Mouse (Mus musculus) stomach, postnatal 0 days (tissue): ENCODE data around the gene Bysl. TPM values are rescaled to one million over a fixed set of nuclear protein-coding genes. Genes with fewer than 3 reads are reported as not detected.
"Not testable (repeated sequence)": the region's sequence is repeated elsewhere in the genome, so short reads cannot be mapped to it uniquely, and the experiment has no call there.

Experiments used
- ATAC-seq: fragments of 200-750 bp; cut with Nextera tagmentation; 2 replicates; pipeline ENCODE4 v1.8.0; 2017; ENCODE audit not compliant: low FRiP score, low TSS enrichment
- DNase-seq: peaks from one replicate; pipeline ENCODE4 v3.0.0-alpha.2; 2016; ENCODE audit warnings: low spot score
- H3K27ac ChIP-seq: fragments of 300-500 bp; sonication (generic); replicated peaks from 2 replicates; pipeline ENCODE4 v1.5.1; 2014; ENCODE audit warnings: mild to moderate bottlenecking, control low read depth
- H3K27me3 ChIP-seq: fragments of 300-500 bp; sonication (generic); 2 replicates; pipeline ENCODE4 v1.6.1; 2014; ENCODE audit warnings: low read length; ENCODE audit not compliant: control insufficient read depth, insufficient read depth
- H3K36me3 ChIP-seq: fragments of 300-500 bp; sonication (generic); 2 replicates; pipeline ENCODE4 v1.6.1; 2014; ENCODE audit warnings: low read length, mixed read lengths; ENCODE audit not compliant: control insufficient read depth, insufficient read depth
- H3K4me1 ChIP-seq: fragments of 300-500 bp; sonication (generic); replicated peaks from 2 replicates; pipeline ENCODE4 v1.6.1; 2014; ENCODE audit warnings: antibody characterized with exemption; ENCODE audit not compliant: control insufficient read depth, insufficient read depth
- H3K4me2 ChIP-seq: fragments of 300-500 bp; sonication (generic); replicated peaks from 2 replicates; pipeline ENCODE4 v1.6.1; 2014; ENCODE audit warnings: low read depth, mild to moderate bottlenecking, control low read depth, moderate library complexity
- H3K4me3 ChIP-seq: fragments of 300-500 bp; sonication (generic); 2 replicates; pipeline ENCODE4 v1.5.1; 2014; ENCODE audit warnings: low read depth, low read length, control low read depth
- H3K9ac ChIP-seq: fragments of 300-500 bp; sonication (generic); 2 replicates; pipeline ENCODE4 v1.6.1; 2014; ENCODE audit warnings: mild to moderate bottlenecking, low read length, control low read depth, mixed read lengths
- H3K9me3 ChIP-seq: fragments of 300-500 bp; sonication (generic); 2 replicates; pipeline ENCODE4 v1.6.1; 2016; ENCODE audit warnings: low read length; ENCODE audit not compliant: control insufficient read depth
- CTCF ChIP-seq: IDR thresholded peaks from 2 replicates; pipeline ENCODE4 v1.5.1; 2016; ENCODE audit warnings: antibody characterized with exemption, low read depth, mild to moderate bottlenecking, moderate library complexity
- EP300 ChIP-seq: optimal IDR thresholded peaks from 2 replicates; pipeline ENCODE3; 2016; ENCODE audit warnings: antibody characterized with exemption
- WGBS: fragments of 180-500 bp; shearing (Covaris S2); extraction: QIAGEN DNeasy Blood & Tissue Kit; methylation state at CpG from one replicate; pipeline ENCODE4 v1.1.7; 2014; 5-methylcytosine and 5-hydroxymethylcytosine counted together
- polyA plus RNA-seq: library from polyadenylated mRNA; unstranded; fragments of >200 nt; fragmentation: Nextera tagmentation; extraction: Ambion mirVana; gene quantifications from 2 replicates; pipeline ENCODE4 v1.2.1, GENCODE M21; 2015

Gene Bysl
- polyA plus RNA-seq = 13.4 and 13.6 TPM in 2 replicates

DNA sequence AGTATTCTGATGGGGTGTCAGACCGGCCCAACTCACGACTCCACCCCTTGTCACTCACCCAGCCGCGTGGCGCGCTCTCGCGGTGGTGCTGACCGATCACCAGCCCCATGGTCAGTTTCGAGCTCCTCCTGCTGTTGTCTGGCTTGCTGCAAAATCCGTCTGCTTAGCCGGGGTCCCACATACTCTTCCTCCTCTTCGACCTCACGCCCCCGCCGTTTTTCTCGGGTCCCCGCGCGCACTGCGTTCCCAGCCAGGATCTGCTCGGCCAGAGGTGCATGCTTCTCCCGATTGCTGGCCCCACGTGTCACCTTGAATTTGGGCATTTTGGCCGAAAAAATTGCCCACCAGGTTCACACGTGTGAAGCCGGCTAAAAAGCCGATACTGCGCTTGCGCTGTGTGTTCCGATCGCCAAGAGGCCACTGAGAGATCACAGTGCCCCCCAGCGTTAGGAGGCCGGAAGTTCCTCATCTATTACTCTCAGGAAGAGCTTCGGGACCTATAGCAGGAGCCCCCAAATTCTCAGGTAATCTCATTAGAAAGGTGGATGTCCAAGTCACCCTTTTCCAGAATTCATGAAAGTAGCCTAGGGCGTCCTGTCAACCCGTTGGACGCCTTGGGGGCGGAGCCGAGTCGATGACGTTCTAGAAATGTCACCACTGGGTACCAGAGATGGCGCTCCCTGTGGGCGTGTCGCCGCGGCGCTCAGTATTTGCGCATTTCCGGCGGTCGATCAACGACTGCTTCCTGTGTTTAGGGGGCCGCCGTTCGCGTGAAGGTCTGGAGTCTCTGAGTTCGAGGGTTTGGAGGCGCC, at the start of gene Bysl, which contains the start of the genes Med20 and Gm20517:
Gene Bysl (minus strand): TSS at position 644 of the 812 bp plus-strand sequence.
Gene Med20 (plus strand): TSS at position 734 of the 812 bp plus-strand sequence.
Gene Gm20517 (plus strand): TSS at position 741 of the 812 bp plus-strand sequence.
- Histone ChIP-seq H3K4me2 (peak within 1 kb of the TSS; percentile 91), H3K27me3 (no peaks in the 10 kb centered on the region), H3K27ac (peak within 1 kb of the TSS; percentile 79), H3K4me1 (0 out of 2 replicates have a peak, but pooled peaks cover 4% of the 10 kb centered on the region), H3K9ac (peak within 1 kb of the TSS; percentile 70), H3K36me3 (peaks cover 5% of the 10 kb centered on the region), H3K9me3 (no peaks in the 10 kb centered on the region), H3K4me3 (peak within 1 kb of the TSS; percentile 58)
- DNase-seq (peak; percentile 98), ATAC-seq (peak; percentile 95)
- under 1% methylated on average over 59 of the region's 59 CpGs for WGBS
- peak; percentile 85 for TF ChIP-seq EP300
- peak; percentile 90 for TF ChIP-seq CTCF

GRCm38 (mm10) chr17:47658741-47659243, 47.5 kb upstream of the Bysl start:
- Histone ChIP-seq H3K27ac (no peak overlapping the region), H3K27me3 (no peaks in the 10 kb centered on the region), H3K9me3 (no peaks in the 10 kb centered on the region), H3K4me1 (no peaks in the 10 kb centered on the region), H3K9ac (no peak overlapping the region), H3K36me3 (no peaks in the 10 kb centered on the region), H3K4me3 (no peak overlapping the region), H3K4me2 (no peak overlapping the region)
- DNase-seq (no peak), ATAC-seq (peak; percentile 51)
- WGBS = 65% methylated on average over 3 of the region's 3 CpGs
- TF ChIP-seq CTCF (no peak), EP300 (no peak)

DNA sequence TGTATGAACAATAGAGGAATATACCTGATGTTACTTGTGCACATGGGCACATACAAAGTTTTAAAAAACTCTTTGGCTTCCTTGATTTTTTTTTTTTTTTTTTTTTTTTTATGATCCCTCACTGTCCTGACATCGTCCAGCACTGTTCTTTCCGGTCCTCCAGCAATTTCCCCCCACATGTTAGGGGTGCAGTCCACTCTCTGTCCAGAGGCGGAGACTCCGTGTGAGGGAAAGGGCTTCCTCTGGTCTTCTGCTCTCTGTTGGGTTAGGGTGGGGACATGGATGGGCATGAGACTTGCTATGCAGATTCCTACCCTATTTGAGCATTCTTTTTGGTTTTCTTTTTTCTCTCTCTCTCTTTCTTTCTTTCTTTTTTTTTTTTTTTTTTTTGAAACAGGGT, 46.6 kb upstream of the Bysl start:
- Histone ChIP-seq H3K9me3 (no peaks in the 10 kb centered on the region), H3K4me1 (no peaks in the 10 kb centered on the region), H3K4me3 (no peak overlapping the region), H3K4me2 (no peak overlapping the region), H3K36me3 (no peaks in the 10 kb centered on the region), H3K27ac (no peak overlapping the region), H3K27me3 (no peaks in the 10 kb centered on the region), H3K9ac (no peak overlapping the region)
- ATAC-seq = no peak
- DNase-seq = no peak
- WGBS = 75% methylated on average over 4 of the region's 4 CpGs
- TF ChIP-seq EP300 (no peak), CTCF (no peak)

DNA sequence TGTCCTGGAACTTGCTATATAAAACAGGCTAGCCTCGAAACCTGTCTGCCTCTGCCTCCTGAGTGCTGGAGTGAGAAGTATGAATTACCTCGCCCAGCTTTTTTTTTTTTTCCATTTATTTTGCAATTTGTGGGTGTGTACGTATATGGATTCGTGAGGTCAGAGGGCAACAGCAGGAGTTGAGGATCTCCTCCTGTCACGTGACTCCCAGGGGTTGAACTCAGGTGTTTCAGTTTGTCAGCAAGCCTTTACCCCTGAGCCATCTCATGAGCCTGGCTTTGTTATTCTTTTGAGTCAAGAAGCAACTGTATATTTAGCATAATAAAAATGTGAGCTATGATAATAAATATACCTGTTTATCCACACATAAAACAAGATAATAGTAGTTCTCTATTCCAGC, 44.4 kb upstream of the Bysl start:
- no peak for DNase-seq
- no peak for ATAC-seq
- Histone ChIP-seq H3K4me3 (no peak overlapping the region), H3K27me3 (no peaks in the 10 kb centered on the region), H3K4me2 (no peak overlapping the region), H3K36me3 (no peaks in the 10 kb centered on the region), H3K9ac (no peak overlapping the region), H3K27ac (no peak overlapping the region), H3K4me1 (no peaks in the 10 kb centered on the region), H3K9me3 (no peaks in the 10 kb centered on the region)
- TF ChIP-seq EP300 (no peak), CTCF (no peak)
- WGBS = 73% methylated on average over 5 of the region's 5 CpGs

DNA sequence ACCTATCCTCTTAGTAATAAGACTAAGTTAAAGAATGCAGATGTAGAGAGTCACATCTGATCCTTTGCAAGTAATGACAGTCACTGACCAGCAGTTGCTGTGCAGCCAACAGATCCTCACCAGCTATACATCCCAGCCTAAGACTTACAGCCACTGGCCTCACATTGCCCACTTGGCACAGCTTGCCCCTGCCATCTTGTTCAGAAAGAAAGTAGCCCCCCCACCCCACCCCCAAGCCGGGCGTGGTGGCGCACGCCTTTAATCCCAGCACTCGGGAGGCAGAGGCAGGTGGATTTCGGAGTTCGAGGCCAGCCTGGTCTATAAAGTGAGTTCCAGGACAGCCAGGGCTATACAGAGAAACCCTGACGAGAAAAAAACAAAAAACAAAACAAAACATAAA, 43.1 kb upstream of the Bysl start:
- not testable (repeated sequence) for DNase-seq, H3K4me1 ChIP-seq, H3K27ac ChIP-seq, H3K4me3 ChIP-seq, H3K9me3 ChIP-seq, H3K4me2 ChIP-seq, H3K9ac ChIP-seq, H3K27me3 ChIP-seq, H3K36me3 ChIP-seq
- WGBS = 93% methylated on average over 8 of the region's 8 CpGs
- peak; percentile 65 for ATAC-seq

GRCm38 (mm10) chr17:47651953-47652352, 40.7 kb upstream of the Bysl start:
- Histone ChIP-seq H3K4me2 (no peak overlapping the region), H3K4me1 (no peaks in the 10 kb centered on the region), H3K9me3 (no peaks in the 10 kb centered on the region), H3K27me3 (no peaks in the 10 kb centered on the region), H3K4me3 (no peak overlapping the region), H3K36me3 (no peaks in the 10 kb centered on the region), H3K9ac (no peak overlapping the region), H3K27ac (no peak overlapping the region)
- WGBS = 69% methylated on average over 2 of the region's 2 CpGs
- ATAC-seq (peak; percentile 76), DNase-seq (peak; percentile 34)
- TF ChIP-seq CTCF (no peak), EP300 (no peak)
